Mouse (Mus musculus) layer of hippocampus, adult 18-20 months (tissue): ENCODE measurements around the gene Grm8. TPM values are rescaled to one million over a fixed set of nuclear protein-coding genes. Genes with fewer than 3 reads are reported as not detected.

ENCODE experiments used
- DNase-seq, 2 experiments: peaks; one replicate each; pipeline ENCODE4 v3.0.0; 2022; ENCODE audit warnings: low spot score in 2 of 2
- total RNA-seq, 2 experiments: library from RNA; stranded (reverse); gene quantifications; 2 replicates each; pipeline ENCODE4 v1.2.3; 2021

The Grm8 gene
- total RNA-seq, 2 experiments from 2014 or later = 8.4 to 8.9 TPM

DNA sequence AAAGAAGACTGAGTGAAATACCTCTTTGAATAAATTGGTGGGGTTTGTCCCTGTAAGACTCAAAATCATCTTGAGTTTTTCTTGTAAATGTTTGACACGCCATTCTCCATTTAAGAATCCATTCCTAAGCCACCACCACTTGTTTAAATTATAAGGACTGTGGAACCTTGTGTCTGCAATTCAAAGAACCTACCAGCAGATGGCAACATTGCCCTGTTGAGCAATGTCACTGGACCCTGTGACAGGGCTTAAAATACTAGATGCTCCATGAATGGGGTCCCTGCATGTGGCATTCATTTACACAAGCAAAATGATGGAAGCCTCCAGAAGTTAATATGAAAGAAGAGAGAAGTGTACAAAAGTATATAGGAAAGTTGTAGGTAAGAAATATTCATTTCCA, 477.5 kb downstream of the Grm8 start:
- DNase-seq = peak; percentile 35 to 77

DNA sequence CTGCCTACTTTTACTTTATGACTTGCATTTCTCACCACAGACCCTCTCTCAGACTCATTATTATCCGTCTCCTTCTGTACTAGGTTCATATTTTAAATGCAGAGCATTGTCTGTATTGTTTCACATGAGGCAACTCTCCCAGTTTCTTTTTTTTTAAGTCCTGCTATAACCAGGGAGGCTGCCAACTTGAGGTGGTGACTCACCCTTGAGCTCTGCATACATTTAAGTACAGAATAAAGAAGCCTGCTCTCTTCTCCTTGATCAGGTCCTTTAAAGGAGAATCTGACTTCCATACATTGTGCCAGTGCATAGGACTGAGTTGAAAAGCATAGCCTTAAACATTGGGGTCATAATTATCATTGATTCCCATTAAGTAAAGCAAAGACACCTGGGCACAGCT, 488.5 kb downstream of the Grm8 start:
- peak in 1 of 2 experiments; percentile 34 for DNase-seq

DNA sequence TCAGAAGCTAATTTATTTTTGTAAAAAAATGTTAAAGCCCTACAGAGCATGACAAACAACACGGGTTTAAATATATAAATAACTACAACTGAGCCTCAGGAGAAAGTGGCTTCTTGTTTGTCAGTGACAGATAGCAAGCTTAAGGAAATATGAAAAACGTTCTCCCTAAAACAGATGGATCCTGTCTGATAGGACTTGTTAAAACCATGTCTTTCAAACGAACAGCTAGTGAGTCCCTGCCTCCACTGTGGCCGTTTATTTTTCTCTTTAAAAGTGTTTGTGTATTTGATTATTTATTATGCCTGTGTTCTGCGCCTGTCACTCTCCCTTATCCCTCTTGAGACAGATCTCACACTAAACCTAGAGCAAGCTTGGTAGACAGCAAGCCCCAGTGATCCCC, 489.9 kb downstream of the Grm8 start:
- DNase-seq = no peak

DNA sequence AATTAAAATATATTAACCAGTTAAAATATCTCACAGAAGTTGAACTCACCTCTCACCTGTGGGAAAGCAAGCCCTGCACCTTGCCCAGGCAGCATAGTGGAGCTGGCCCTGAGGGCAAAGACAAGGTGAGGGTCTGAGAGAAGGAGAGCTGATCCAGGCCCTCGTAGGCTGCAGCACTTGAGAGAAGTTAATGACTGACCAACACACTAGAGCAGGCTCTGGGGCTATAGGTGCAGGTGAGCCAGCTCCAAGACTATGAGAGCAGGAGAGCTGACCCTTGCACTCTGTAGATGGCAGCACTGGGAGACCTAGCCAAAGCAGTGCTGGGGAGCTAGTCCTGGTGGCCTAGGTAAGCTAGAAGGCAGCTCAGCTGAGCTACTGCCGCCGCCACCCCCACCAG, 499.1 kb downstream of the Grm8 start:
- no peak for DNase-seq

DNA sequence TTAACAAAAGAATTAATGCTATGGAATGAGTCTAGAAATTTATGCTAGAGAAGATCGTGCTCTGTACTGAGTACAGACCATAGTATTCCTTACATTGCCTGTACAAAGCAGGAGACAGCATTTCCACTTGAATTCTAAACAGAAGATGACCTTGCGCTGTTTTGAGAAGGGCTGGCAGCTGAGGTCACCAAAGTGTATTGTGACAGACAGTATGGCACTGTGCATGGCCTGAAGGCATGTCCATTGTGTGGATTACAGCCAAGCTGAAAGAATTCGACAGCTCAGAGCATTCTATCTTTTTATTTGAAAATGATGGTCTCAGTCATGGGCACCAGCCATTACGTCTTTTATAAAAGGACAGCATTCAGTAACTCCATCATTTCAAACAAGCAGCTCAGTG, 517.5 kb downstream of the Grm8 start:
- no peak for DNase-seq

DNA sequence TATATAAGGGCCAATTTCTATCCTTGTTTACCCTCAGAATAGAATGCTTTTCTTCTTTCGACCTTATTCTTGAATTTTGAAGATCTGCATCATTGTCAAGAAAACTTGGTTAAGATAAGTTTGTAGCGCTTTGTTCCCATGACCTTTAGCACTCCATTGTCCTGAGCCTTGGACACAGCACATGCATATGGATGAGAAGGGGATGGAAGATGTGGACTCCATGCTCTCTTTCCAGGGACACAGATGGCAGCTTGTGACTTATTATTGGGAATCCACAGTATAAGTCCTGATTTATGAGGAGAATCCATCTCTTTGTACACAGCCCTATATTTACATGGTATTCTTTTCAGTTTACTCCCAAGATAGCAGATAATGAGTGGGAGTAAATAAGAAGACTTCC, 554.5 kb downstream of the Grm8 start:
- no peak for DNase-seq

DNA sequence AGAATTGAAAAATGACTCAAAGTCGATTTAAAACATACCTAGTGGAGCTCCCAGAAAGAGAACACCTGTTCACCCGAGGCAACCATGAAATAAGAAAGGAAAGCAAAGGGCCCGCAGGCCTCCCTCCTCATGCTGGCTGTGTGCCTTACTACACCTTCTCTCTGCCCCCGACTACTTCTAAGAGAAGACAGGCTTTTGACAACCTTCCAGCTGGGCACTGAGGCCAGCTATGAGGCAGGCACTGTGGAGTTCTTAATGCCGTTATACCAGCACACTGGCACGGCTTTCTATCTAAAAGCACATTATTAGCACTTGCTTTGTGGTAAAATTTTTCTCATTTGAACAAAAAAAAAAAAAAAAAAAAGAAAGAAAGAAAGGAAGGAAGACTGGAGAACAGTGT, 589.5 kb downstream of the Grm8 start:
- no peak for DNase-seq

DNA sequence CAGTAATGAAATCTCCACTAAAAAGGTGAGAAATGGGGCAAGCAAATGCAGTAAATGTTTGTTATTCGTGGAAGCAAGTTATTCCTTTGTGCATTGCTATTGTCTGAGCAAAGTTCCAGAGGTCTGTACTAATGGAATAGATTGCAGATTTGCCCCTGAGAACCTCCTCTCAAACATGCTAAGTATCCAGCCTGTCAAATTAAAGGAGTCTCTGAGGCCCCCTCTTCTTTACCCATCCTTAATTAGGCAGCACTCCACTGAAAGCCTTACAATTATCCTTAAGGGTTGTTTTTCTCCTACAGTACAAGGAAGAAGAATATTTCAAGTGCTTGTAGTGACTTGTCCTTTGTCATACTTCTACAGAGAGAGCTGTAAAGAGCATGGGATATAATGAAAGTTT, 617.4 kb downstream of the Grm8 start:
- DNase-seq = no peak

DNA sequence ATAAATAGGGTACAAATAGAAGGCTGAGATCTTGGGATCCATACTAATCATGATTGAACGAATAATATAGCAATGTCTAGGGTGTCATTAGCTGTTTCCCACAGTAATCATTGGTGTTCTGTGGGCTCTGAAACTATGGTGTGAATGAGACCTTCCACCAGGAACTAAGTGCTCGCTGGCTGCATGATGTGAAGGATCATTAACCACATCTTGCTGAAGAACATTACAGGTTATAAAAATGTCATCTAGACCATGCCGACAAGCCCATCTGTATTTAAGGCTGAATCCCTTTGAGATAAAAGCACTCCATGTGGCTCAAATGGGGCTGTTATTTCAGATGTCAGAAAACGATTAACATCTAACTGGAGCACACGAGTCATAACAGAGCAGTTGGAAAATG, 674.0 kb downstream of the Grm8 start:
- DNase-seq = no peak

DNA sequence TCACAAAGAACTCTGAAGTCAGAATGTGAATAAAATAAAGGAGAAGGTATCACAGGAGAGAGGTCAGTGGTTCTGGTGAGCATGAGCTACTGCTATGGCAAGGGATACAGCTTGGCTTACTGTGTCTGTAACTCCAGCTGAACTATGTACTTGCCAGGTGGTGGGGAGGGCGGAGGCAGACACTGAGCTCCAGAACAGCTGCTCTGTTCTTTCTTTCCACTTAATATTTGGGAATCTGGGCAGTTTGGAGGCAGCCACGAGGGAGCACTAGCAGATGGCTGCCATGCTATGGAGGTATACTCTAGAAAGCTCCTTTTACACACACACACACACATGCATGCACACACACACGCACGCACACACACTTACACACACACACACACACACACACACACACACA, 726.5 kb downstream of the Grm8 start:
- DNase-seq = peak; percentile 39 to 83

DNA sequence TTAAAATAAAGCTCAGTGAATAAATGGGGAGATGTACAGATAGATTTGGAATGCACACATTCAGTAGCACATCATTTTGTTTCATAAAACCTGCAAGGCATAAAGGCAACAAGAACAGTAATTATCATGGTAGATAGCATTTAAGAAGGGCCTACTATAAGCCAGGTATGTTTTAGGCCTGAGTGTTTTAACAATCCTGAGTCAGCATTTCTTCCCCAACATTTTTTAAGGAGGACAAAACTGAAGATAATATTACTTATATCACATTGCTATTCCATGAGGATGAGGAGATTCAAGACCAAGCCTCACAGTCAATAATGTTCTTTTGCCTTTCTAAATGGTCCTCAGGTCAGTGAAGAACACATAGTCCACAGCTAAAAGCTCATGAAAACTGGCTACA, 762.6 kb downstream of the Grm8 start:
- no peak for DNase-seq

DNA sequence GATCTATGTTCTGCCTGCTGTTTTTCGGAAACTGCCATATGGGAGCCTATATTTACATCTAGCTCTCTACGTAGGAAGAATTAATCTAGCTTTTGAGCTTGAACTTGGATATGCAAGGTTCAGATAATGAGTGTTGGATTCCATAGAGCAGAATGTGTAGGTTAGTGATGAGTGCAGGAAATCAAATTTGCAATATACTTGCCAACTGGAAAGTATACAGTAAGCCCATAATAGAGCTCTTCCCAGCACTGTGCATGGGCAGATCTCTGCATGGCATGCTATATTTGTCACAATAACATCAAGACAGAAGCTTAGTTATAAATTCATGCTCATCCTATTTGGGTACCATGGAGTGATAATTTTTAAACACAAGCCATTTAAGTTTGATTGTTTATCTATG, 763.9 kb downstream of the Grm8 start:
- DNase-seq = no peak

DNA sequence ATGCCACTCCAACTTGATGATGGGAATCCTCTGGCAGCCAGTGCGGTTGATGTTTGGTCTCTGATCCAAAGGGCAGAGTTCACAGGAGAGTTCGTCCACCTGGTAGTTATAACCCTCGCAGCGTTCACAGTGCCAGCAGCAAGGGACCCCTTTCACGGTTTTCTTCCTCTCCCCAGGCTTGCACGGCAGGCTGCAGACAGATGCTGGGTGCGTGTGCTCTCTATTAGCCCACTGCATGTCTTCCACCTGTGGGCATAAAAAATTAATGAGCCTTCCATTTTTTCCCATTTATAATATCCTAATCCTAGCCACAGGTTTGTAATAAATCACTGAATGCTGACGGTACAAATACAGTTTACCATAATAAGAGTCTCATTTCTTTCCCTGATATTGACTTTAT, 771.2 kb downstream of the Grm8 start:
- DNase-seq = no peak

DNA sequence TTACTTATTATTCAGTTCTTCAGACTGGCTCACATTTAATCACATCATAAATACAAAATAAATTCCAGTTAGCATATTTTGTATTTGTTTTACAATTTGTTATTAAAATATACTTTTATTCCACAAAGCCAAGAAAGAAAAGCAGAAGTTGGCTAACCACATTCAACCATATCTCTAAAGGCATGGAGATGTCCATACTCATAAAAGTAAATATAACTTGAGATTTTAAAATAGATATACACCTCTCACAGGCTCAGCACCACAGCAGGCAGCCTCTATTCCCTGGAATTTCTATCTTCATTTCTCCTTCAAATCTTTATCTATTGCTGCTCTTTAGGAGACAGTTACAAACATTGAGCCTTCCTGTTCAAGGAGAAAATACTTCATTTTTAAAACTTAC, 774.5 kb downstream of the Grm8 start:
- DNase-seq = no peak

DNA sequence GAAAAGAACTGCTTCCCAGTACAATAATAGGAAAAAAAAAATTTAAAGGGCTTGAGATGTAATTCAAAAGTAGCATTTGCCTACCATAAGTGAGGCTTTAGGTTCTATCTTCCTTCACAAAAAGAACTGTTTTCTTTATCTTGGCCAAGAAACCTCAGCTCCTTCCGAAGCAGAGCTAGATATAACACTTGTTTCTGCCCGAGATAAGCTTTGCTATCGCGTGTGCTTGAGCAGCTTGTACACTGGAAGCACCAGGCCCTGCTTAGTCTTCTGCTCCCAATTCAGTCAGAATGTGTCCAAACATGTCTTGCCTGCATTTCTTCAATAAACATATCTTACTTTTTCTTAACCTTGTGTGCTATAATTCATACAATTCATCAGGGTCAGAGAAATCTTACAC, 783.8 kb downstream of the Grm8 start:
- DNase-seq = no peak

DNA sequence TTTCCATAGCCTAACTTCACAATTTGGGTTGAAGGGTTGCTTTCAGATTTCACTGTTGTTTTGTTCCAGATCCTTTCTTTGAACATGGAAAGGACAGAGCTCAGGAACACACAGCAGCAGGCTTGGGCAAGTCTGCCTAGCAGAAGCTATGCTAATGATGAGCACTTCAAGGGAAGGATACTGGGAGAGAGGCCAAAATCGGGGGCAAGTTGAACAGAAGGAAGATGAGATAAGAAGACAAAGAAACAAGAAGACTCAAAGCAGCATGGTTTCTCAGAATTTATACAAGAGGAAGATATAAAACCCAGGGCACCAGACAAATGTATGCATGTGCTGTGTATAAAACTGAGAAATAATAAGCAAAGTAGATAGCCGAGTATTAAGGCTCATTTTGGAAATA, 786.7 kb downstream of the Grm8 start:
- DNase-seq = peak in 1 of 2 experiments; percentile 31

DNA sequence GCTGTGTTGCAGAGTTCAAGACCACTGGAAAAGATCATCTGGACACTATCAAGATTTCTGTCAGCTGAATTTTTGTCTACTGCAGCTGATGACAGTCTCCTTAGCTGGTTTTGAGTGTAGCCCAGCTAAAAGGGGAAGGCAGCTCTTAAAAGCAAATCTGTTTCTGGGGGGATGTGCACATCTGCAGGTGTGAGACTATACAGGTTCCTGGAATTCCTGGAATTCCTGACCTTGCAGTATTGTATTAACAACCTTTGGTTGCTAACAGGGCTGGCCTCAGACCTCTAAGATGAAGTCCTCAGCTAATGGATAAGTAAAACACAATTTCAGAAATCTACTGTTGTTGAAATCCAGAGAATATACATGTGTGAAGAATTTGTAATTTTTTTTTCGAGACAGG, 788.7 kb downstream of the Grm8 start:
- DNase-seq = no peak

DNA sequence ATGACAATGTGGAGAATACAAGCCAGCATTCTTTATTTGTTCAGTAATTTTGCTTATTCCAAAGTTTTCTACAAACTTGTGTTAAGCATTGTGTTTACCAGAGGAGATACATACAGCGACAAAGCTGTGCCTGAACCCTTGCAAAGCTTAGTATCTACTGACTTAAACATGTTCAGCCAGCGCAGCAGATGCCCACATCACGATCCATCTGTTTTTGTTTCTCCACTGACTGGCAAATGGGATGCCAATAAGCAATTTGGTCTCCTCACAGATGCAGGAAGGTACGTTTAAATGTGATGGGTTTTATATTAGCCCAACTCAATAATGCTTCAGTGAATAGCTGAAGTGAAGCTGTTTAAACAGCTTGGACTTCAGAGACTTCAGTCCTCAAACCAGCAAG, 794.8 kb downstream of the Grm8 start:
- peak; percentile 23 to 71 for DNase-seq

DNA sequence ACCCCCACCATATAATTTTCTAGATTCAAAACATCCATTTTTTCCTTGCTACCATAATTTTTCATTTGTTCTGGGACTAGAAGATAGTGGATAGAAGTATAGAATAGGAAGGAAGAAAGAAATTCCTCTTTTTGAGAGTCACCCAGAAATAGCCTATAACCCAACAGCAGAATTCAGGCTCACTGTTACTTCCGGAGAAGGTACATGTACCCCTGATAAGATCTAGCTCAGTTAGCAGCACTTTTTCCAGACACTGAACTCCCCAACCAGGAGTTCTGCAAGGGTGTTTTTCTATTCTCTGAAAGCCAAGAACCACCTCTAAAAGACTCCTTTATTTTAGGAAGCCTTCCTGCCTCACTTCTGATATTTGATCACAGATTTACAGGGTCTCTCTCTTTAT, 816.4 kb downstream of the Grm8 start:
- DNase-seq = no peak

DNA sequence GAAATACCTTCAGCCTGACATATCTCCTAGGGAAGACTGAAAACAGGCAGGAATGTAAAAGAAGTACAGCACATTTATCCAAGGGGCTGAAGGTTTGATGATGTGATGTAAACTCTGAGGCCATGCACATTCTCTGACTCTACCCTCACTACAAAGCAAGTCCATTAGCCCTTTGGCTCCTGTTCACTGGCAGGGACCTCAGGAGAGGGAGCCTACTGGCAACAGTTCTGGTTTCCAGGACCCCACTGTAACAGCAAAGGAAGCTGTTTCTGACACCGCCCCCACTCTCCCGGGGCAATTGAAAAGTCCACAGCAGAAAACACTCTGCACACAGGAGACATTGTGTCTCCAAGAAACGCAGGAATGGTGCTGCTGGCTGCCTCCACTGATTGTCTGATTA, 817.6 kb downstream of the Grm8 start:
- peak in 1 of 2 experiments; percentile 5 for DNase-seq

DNA sequence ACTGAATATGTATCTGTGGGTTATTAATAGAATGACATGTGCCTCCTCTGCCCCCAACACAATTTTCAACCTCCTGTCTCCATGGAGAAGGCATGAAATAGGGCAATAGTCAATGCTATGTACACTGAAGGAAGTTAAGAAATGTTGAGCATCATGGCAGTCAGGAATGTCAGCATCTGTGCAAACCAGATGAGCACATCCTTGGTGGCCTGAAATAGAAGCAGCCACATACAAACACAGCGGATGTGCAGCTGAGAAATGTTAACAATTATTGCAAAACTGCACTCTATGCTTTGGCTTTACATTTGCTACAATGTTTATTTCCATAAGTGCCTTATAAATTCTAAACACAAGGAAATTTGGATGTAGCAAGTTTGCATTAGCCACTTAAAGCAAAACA, 819.0 kb downstream of the Grm8 start:
- DNase-seq = no peak

DNA sequence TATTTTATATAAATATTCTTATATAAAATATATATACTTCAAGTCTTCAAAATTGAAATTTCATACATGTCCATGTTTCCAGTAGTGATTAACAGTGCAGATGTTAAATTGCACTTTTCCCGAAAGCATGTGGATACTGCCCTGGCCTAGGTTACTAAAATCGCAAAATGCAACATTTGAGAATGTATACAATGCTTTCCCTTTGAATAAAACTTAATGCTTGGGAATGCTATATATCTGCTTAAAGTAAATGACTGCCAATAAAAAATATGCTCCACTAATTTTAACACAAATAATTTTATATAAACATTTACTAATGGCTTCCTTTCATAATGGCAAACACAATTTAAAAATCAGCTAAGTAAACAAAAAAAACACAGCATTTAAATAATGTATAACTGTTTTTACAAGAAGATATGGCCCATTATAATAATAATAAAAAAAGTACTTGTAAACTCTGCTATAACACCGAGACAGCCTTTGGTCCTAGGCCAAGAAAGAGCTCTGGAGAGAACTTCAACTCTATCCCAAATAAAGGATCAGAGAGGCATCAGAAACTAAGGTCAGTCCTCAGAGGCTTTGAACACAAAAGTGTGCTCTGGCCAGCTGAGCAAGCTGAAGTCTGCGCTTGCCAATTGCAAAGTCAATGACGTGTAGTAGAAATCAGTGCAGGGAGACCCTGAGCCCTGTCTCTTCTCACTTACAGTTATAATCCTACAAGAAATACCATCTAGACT, 820.5 kb downstream of the Grm8 start:
- DNase-seq = no peak

DNA sequence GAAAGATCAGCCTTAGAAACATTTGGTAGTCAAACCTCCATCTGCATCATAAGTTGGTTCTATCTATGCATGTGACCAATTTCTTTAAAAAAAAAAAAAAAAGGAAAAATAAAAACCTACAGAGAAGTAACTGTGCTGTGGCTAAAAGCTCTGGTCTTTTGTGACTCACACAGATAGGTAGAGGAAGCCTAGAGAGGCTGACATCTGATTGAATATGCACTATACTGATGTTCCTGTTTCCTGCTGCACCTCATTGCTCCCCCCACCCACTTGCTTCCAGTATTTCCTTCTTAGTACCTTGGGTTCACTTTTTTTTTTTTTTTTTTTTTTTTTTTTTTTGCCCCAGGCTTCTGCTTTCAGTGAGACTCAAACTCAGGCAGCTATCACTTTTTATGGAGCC, 824.6 kb downstream of the Grm8 start:
- DNase-seq = no peak

DNA sequence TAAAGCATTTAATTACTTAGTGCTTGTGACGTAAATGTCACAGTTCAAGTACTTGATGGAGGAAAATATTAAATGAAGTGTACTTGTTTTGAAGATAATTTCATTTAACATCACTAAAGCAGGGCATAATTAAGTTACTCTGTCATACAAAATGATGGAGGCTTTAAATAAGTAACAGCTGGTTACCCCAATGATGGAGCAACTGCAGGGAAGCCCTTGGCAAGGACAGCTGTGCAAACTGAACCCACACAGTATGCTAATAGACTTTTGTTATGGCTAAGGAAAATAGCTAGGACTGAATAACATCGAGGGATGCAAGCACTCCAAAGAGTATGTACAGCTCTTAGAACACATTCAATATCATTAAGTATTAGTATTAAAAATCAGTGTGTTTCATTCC, 829.6 kb downstream of the Grm8 start:
- no peak for DNase-seq
